Mouse (Mus musculus): ENCODE results near the gene Acsl1.

DNA sequence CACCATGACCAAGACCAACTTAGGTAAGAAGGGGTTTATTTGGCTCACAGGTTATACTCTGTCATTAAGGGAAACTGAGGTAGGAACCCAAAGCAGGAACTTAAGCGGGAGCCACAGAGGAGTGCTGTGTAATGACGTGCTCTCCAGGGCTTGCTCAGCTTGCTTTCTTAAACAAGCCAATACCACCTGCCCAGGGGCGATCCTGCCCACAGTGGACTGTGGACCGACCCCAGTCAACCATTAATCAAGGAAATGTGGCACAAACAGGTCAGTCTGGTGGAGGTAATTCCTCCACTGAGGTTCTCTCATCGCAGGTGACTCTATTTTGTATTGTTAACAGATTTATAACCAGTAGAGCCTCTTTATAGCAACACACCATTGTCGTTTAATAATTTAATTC is 23.5 kb upstream of the Acsl1 start:
- TF ChIP-seq CTCF (IDR thresholded peaks at IDR 0.05; ENCODE audit: extremely low read depth, insufficient read length, insufficient replicate concordance, low read depth, low read length), result no peak
- no peak for TF ChIP-seq POLR2A (IDR thresholded peaks at IDR 0.05; ENCODE audit: low read depth, low read length)
